Mouse (Mus musculus) limb, embryonic 14.5 days (tissue): ENCODE data around the gene Fkbp6. TPM values are rescaled to one million over a fixed set of nuclear protein-coding genes. Genes with fewer than 3 reads are reported as not detected.

ENCODE experiments used
- ATAC-seq: fragments of 200-750 bp; cut with Nextera tagmentation; 2 replicates; pipeline ENCODE4 v1.8.0; 2017; ENCODE audit warnings: low read depth, moderate number of reproducible peaks, moderate TSS enrichment; ENCODE audit not compliant: low FRiP score
- DNase-seq: peaks from one replicate; pipeline ENCODE4 v3.0.0-alpha.2; 2015; ENCODE audit warnings: low spot score
- H3K27ac ChIP-seq: fragments of 300-500 bp; sonication (generic); replicated peaks from 2 replicates; pipeline ENCODE4 v1.5.1; 2014; ENCODE audit warnings: low read depth, mild to moderate bottlenecking, low read length, moderate library complexity, mixed read lengths
- H3K27me3 ChIP-seq: fragments of 300-500 bp; sonication (generic); 2 replicates; pipeline ENCODE4 v1.6.1; 2014; ENCODE audit warnings: low read length, mixed read lengths; ENCODE audit not compliant: control insufficient read depth, insufficient read depth
- H3K36me3 ChIP-seq: fragments of 300-500 bp; sonication (generic); 2 replicates; pipeline ENCODE4 v1.6.1; 2014; ENCODE audit warnings: mild to moderate bottlenecking, low read length, moderate library complexity, mixed read lengths; ENCODE audit not compliant: control insufficient read depth, insufficient read depth
- H3K4me1 ChIP-seq: fragments of 300-500 bp; sonication (generic); 2 replicates; pipeline ENCODE4 v1.6.1; 2014; ENCODE audit warnings: antibody characterized with exemption, low read length, mixed read lengths; ENCODE audit not compliant: control insufficient read depth, insufficient read depth
- H3K4me2 ChIP-seq: fragments of 300-500 bp; sonication (generic); replicated peaks from 2 replicates; pipeline ENCODE4 v1.6.1; 2014; ENCODE audit warnings: low read depth, mild to moderate bottlenecking, low read length, moderate library complexity; ENCODE audit not compliant: severe bottlenecking
- H3K4me3 ChIP-seq: fragments of 300-500 bp; sonication (generic); replicated peaks from 2 replicates; pipeline ENCODE4 v1.5.1; 2014; ENCODE audit warnings: low read length
- H3K9ac ChIP-seq: fragments of 300-500 bp; sonication (generic); 2 replicates; pipeline ENCODE4 v1.6.1; 2014; ENCODE audit warnings: mild to moderate bottlenecking, low read depth, low read length, moderate library complexity; ENCODE audit not compliant: severe bottlenecking
- H3K9me3 ChIP-seq: fragments of 300-500 bp; sonication (generic); 2 replicates; pipeline ENCODE4 v1.6.1; 2016; ENCODE audit warnings: low read length; ENCODE audit not compliant: control insufficient read depth
- POLR2A ChIP-seq: fragments of 200-500 bp; IDR thresholded peaks from 2 replicates; pipeline ENCODE4 v1.8.0; 2012; ENCODE audit warnings: inconsistent platforms, mild to moderate bottlenecking, moderate library complexity, borderline replicate concordance; ENCODE audit not compliant: insufficient read depth, insufficient read length; ENCODE audit errors: extremely low read depth
- WGBS: fragments of 180-500 bp; shearing (Covaris S2); extraction: QIAGEN DNeasy Blood & Tissue Kit; methylation state at CpG from one replicate; pipeline ENCODE4 v1.1.7; 2014; 5-methylcytosine and 5-hydroxymethylcytosine counted together
- polyA plus RNA-seq, 2 experiments: library from polyadenylated mRNA; depleted of rRNA in 1 of 2; stranded (reverse) in 1 of 2; unstranded in 1 of 2; fragments of >200 nt; fragmentation: Nextera tagmentation in 1 of 2; extraction: Ambion mirVana in 1 of 2; gene quantifications; 2 replicates each; pipeline versions ENCODE4 v1.2.1 to v1.2.3; 2012 to 2014

Fkbp6 gene
- polyA plus RNA-seq, 2 experiments, result 0.06 TPM; not detected in 1

GRCm38 (mm10) chr5:135301916-135302315 is 47.9 kb downstream of the Fkbp6 start:
- ATAC-seq, result no peak
- H3K36me3 ChIP-seq, result no peaks in the 10 kb centered on the region
- no peaks in the 10 kb centered on the region for H3K9me3 ChIP-seq
- TF ChIP-seq POLR2A, result no peak
- no peaks in the 10 kb centered on the region for H3K4me1 ChIP-seq
- 36% methylated on average over 3 of the region's 3 CpGs for WGBS
- no peak for DNase-seq
- no peak overlapping the region for H3K27ac ChIP-seq
- H3K9ac ChIP-seq, result no peak overlapping the region
- no peak overlapping the region for H3K4me2 ChIP-seq
- no peaks in the 10 kb centered on the region for H3K27me3 ChIP-seq
- no peak overlapping the region for H3K4me3 ChIP-seq

GRCm38 (mm10) chr5:135292001-135292400 is 57.8 kb downstream of the Fkbp6 start:
- DNase-seq, result no peak
- no peak overlapping the region for H3K9ac ChIP-seq
- WGBS, result 70% methylated on average over 2 of the region's 2 CpGs
- no peaks in the 10 kb centered on the region for H3K27me3 ChIP-seq
- no peak overlapping the region for H3K4me2 ChIP-seq
- no peak for ATAC-seq
- H3K9me3 ChIP-seq, result no peaks in the 10 kb centered on the region
- TF ChIP-seq POLR2A, result no peak
- H3K4me1 ChIP-seq, result no peaks in the 10 kb centered on the region
- H3K36me3 ChIP-seq, result no peaks in the 10 kb centered on the region
- no peak overlapping the region for H3K4me3 ChIP-seq
- no peak overlapping the region for H3K27ac ChIP-seq

GRCm38 (mm10) chr5:135291193-135291592 is 58.7 kb downstream of the Fkbp6 start:
- H3K4me3 ChIP-seq, result no peak overlapping the region
- H3K9me3 ChIP-seq, result no peaks in the 10 kb centered on the region
- no peaks in the 10 kb centered on the region for H3K36me3 ChIP-seq
- TF ChIP-seq POLR2A, result no peak
- H3K27ac ChIP-seq, result no peak overlapping the region
- H3K27me3 ChIP-seq, result no peaks in the 10 kb centered on the region
- no peak for DNase-seq
- 39% methylated on average over 4 of the region's 4 CpGs for WGBS
- H3K4me2 ChIP-seq, result no peak overlapping the region
- ATAC-seq, result no peak; the same call in 1 of the 2 replicates
- no peaks in the 10 kb centered on the region for H3K4me1 ChIP-seq
- H3K9ac ChIP-seq, result no peak overlapping the region

GRCm38 (mm10) chr5:135290703-135291102 is 59.1 kb downstream of the Fkbp6 start:
- Histone ChIP-seq H3K9ac (no peak overlapping the region), H3K9me3 (no peaks in the 10 kb centered on the region), H3K4me2 (no peak overlapping the region), H3K27ac (no peak overlapping the region), H3K27me3 (no peaks in the 10 kb centered on the region), H3K4me3 (no peak overlapping the region), H3K4me1 (no peaks in the 10 kb centered on the region), H3K36me3 (no peaks in the 10 kb centered on the region)
- WGBS, result 74% methylated on average over 6 of the region's 6 CpGs
- no peak for DNase-seq
- TF ChIP-seq POLR2A, result no peak
- no peak for ATAC-seq

GRCm38 (mm10) chr5:135286926-135287325 is 62.9 kb downstream of the Fkbp6 start:
- 77% methylated on average over 5 of the region's 5 CpGs for whole genome bisulfite sequencing
- Histone ChIP-seq H3K9me3 (no peaks in the 10 kb centered on the region), H3K27ac (no peak overlapping the region), H3K36me3 (no peaks in the 10 kb centered on the region), H3K4me1 (no peaks in the 10 kb centered on the region), H3K4me2 (no peak overlapping the region), H3K9ac (no peak overlapping the region), H3K27me3 (no peaks in the 10 kb centered on the region), H3K4me3 (no peak overlapping the region)
- TF ChIP-seq POLR2A, result no peak
- ATAC-seq, result no peak
- no peak for DNase-seq

- 1% methylated on average over 6 of the region's 6 CpGs for WGBS
- no peak overlapping the region for H3K27ac ChIP-seq
- no peaks in the 10 kb centered on the region for H3K27me3 ChIP-seq
- ATAC-seq (peak; percentile 68), DNase-seq (peak; percentile 87)
- H3K9me3 ChIP-seq, result no peaks in the 10 kb centered on the region
- H3K9ac ChIP-seq, result no peak overlapping the region
- H3K4me2 ChIP-seq, result no peak overlapping the region
- no peaks in the 10 kb centered on the region for H3K36me3 ChIP-seq
- H3K4me1 ChIP-seq, result no peaks in the 10 kb centered on the region
- no peak for TF ChIP-seq POLR2A
- no peak overlapping the region for H3K4me3 ChIP-seq
Measured at GRCm38 (mm10) chr5:135286185-135286584, 63.7 kb downstream of the Fkbp6 start.
